Mouse (Mus musculus) limb, embryonic 14.5 days (tissue): ENCODE data around the gene Slc8a2. TPM values are rescaled to one million over a fixed set of nuclear protein-coding genes. Genes with fewer than 3 reads are reported as not detected.

Source experiments
- ATAC-seq: fragments of 200-750 bp; cut with Nextera tagmentation; 2 replicates; pipeline ENCODE4 v1.8.0; 2017; ENCODE audit warnings: low read depth, moderate number of reproducible peaks, moderate TSS enrichment; ENCODE audit not compliant: low FRiP score
- DNase-seq: peaks from one replicate; pipeline ENCODE4 v3.0.0-alpha.2; 2015; ENCODE audit warnings: low spot score
- H3K27ac ChIP-seq: fragments of 300-500 bp; sonication (generic); replicated peaks from 2 replicates; pipeline ENCODE4 v1.5.1; 2014; ENCODE audit warnings: low read depth, mild to moderate bottlenecking, low read length, moderate library complexity, mixed read lengths
- H3K27me3 ChIP-seq: fragments of 300-500 bp; sonication (generic); 2 replicates; pipeline ENCODE4 v1.6.1; 2014; ENCODE audit warnings: low read length, mixed read lengths; ENCODE audit not compliant: control insufficient read depth, insufficient read depth
- H3K36me3 ChIP-seq: fragments of 300-500 bp; sonication (generic); 2 replicates; pipeline ENCODE4 v1.6.1; 2014; ENCODE audit warnings: mild to moderate bottlenecking, low read length, moderate library complexity, mixed read lengths; ENCODE audit not compliant: control insufficient read depth, insufficient read depth
- H3K4me1 ChIP-seq: fragments of 300-500 bp; sonication (generic); 2 replicates; pipeline ENCODE4 v1.6.1; 2014; ENCODE audit warnings: antibody characterized with exemption, low read length, mixed read lengths; ENCODE audit not compliant: control insufficient read depth, insufficient read depth
- H3K4me2 ChIP-seq: fragments of 300-500 bp; sonication (generic); replicated peaks from 2 replicates; pipeline ENCODE4 v1.6.1; 2014; ENCODE audit warnings: low read depth, mild to moderate bottlenecking, low read length, moderate library complexity; ENCODE audit not compliant: severe bottlenecking
- H3K4me3 ChIP-seq: fragments of 300-500 bp; sonication (generic); replicated peaks from 2 replicates; pipeline ENCODE4 v1.5.1; 2014; ENCODE audit warnings: low read length
- H3K9ac ChIP-seq: fragments of 300-500 bp; sonication (generic); 2 replicates; pipeline ENCODE4 v1.6.1; 2014; ENCODE audit warnings: mild to moderate bottlenecking, low read depth, low read length, moderate library complexity; ENCODE audit not compliant: severe bottlenecking
- H3K9me3 ChIP-seq: fragments of 300-500 bp; sonication (generic); 2 replicates; pipeline ENCODE4 v1.6.1; 2016; ENCODE audit warnings: low read length; ENCODE audit not compliant: control insufficient read depth
- POLR2A ChIP-seq: fragments of 200-500 bp; IDR thresholded peaks from 2 replicates; pipeline ENCODE4 v1.8.0; 2012; ENCODE audit warnings: inconsistent platforms, mild to moderate bottlenecking, moderate library complexity, borderline replicate concordance; ENCODE audit not compliant: insufficient read depth, insufficient read length; ENCODE audit errors: extremely low read depth
- WGBS: fragments of 180-500 bp; shearing (Covaris S2); extraction: QIAGEN DNeasy Blood & Tissue Kit; methylation state at CpG from one replicate; pipeline ENCODE4 v1.1.7; 2014; 5-methylcytosine and 5-hydroxymethylcytosine counted together
- polyA plus RNA-seq, 2 experiments: library from polyadenylated mRNA; depleted of rRNA in 1 of 2; stranded (reverse) in 1 of 2; unstranded in 1 of 2; fragments of >200 nt; fragmentation: Nextera tagmentation in 1 of 2; extraction: Ambion mirVana in 1 of 2; gene quantifications; 2 replicates each; pipeline versions ENCODE4 v1.2.1 to v1.2.3; 2012 to 2014

Slc8a2 gene
- polyA plus RNA-seq, 2 experiments = 0.28 to 7.3 TPM

GRCm38 (mm10) chr7:16172586-16173140 is 43.0 kb downstream of the Slc8a2 start:
- no peak for DNase-seq
- H3K27ac ChIP-seq = no peak overlapping the region

GRCm38 (mm10) chr7:16173146-16173545 is 43.5 kb downstream of the Slc8a2 start:
- H3K4me2 ChIP-seq = no peak overlapping the region
- WGBS = 6% methylated on average over 5 of the region's 5 CpGs
- no peaks in the 10 kb centered on the region for H3K36me3 ChIP-seq
- DNase-seq (no peak), ATAC-seq (no peak)
- H3K9ac ChIP-seq = no peak overlapping the region
- peaks cover 23% of the 10 kb centered on the region; the same call in 1 of the 2 replicates for H3K27me3 ChIP-seq
- H3K4me3 ChIP-seq = no peak overlapping the region
- no peaks in the 10 kb centered on the region for H3K9me3 ChIP-seq
- no peak for TF ChIP-seq POLR2A
- H3K4me1 ChIP-seq = no peaks in the 10 kb centered on the region
- no peak overlapping the region for H3K27ac ChIP-seq

More at GRCm38 (mm10) chr7:16172586-16173140, 43.0 kb downstream of the Slc8a2 start:
- no peak overlapping the region for H3K9ac ChIP-seq
- no peaks in the 10 kb centered on the region for H3K9me3 ChIP-seq
- H3K4me1 ChIP-seq = no peaks in the 10 kb centered on the region
- ATAC-seq = no peak
- TF ChIP-seq POLR2A = no peak
- H3K4me3 ChIP-seq = no peak overlapping the region
- peaks cover 23% of the 10 kb centered on the region; the same call in 1 of the 2 replicates for H3K27me3 ChIP-seq
- H3K4me2 ChIP-seq = no peak overlapping the region
- no peaks in the 10 kb centered on the region for H3K36me3 ChIP-seq
- WGBS = 9% methylated on average over 1 of the region's 1 CpGs

GRCm38 (mm10) chr7:16174597-16175541 is 45.2 kb downstream of the Slc8a2 start, which contains the start of gene Meis3:
Gene Meis3 (plus strand): TSS chr7:16175090.
- WGBS = 1% methylated on average over 35 of the region's 42 CpGs
- Histone ChIP-seq H3K9ac (peak within 1 kb of the TSS; percentile 61), H3K4me1 (no peaks in the 10 kb centered on the region), H3K27me3 (peaks cover 23% of the 10 kb centered on the region; the same call in 1 of the 2 replicates), H3K4me3 (peak within 1 kb of the TSS; percentile 49), H3K27ac (no peak within 1 kb of the TSS), H3K4me2 (peak within 1 kb of the TSS; percentile 71), H3K9me3 (no peaks in the 10 kb centered on the region), H3K36me3 (no peaks in the 10 kb centered on the region)
- DNase-seq (peak; percentile 40), ATAC-seq (peak; percentile 69)
- TF ChIP-seq POLR2A = no peak

GRCm38 (mm10) chr7:16175542-16175931 is 45.9 kb downstream of the Slc8a2 start:
- ATAC-seq = peak; percentile 7; the same call in 1 of the 2 replicates
- H3K27me3 ChIP-seq = peaks cover 23% of the 10 kb centered on the region; the same call in 1 of the 2 replicates

GRCm38 (mm10) chr7:16178114-16178513 is 48.5 kb downstream of the Slc8a2 start:
- H3K4me1 ChIP-seq = no peaks in the 10 kb centered on the region

More at GRCm38 (mm10) chr7:16175542-16175931, 45.9 kb downstream of the Slc8a2 start:
- H3K4me2 ChIP-seq = peak overlapping the region; percentile 71
- H3K27ac ChIP-seq = no peak overlapping the region
- no peaks in the 10 kb centered on the region for H3K36me3 ChIP-seq
- no peak for DNase-seq
- WGBS = under 1% methylated on average over 10 of the region's 10 CpGs
- H3K9me3 ChIP-seq = no peaks in the 10 kb centered on the region
- H3K4me1 ChIP-seq = no peaks in the 10 kb centered on the region
- H3K9ac ChIP-seq = peak overlapping the region; percentile 61
- no peak for TF ChIP-seq POLR2A
- H3K4me3 ChIP-seq = peak overlapping the region; percentile 49

More at GRCm38 (mm10) chr7:16178114-16178513, 48.5 kb downstream of the Slc8a2 start:
- H3K27ac ChIP-seq = no peak overlapping the region
- ATAC-seq (no peak), DNase-seq (no peak)
- H3K36me3 ChIP-seq = no peaks in the 10 kb centered on the region
- WGBS = 77% methylated on average over 4 of the region's 4 CpGs
- peaks cover 23% of the 10 kb centered on the region; the same call in 1 of the 2 replicates for H3K27me3 ChIP-seq
- H3K9ac ChIP-seq = no peak overlapping the region
- H3K9me3 ChIP-seq = no peaks in the 10 kb centered on the region
- H3K4me3 ChIP-seq = no peak overlapping the region
- H3K4me2 ChIP-seq = no peak overlapping the region
- no peak for TF ChIP-seq POLR2A
